In the genomic region with DNA sequence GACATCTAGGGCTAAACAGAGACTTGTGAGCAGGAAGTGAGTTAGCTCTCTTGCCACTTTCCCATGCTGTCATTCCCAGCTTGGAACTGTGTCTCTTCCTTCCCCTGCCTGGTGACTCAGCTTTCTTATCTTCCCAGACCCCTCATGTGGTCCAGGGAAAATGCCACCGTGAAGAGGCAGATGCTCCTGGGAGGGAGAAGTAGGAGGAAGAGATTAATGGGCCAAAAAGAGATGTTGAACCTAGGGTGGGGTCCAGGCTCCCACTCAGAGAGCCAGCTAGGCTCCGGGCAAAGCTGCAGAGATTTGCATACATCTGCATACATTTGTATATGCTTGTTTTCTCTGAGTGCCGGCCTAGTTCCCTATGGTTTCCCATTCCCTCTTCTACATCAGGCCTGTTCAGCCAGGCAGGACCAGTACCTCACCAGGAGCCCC, we compare ENCODE assay signal across 15 mouse cellular contexts. TPM values are rescaled to one million over a fixed set of nuclear protein-coding genes. Genes with fewer than 3 reads are reported as not detected.
DNase-seq lines count a peak whose midpoint lies in the region; ATAC-seq lines count a peak whose summit lies in the region.
"Had no signal": no experiment of that assay in that cellular context is flagged by ENCODE, and none has a peak within 500 bp of the region (broad histone marks: within the 10 kb centered on the region; RNA-seq: fewer than 3 reads in every experiment).

No protein-coding gene starts in this region.

- WGBS in hindbrain, embryonic 15.5 days, result 2% methylated on average over 3 of the region's 3 CpGs
- 17% methylated on average over 3 of the region's 3 CpGs for WGBS in kidney, embryonic 15.5 days

- H3K36me3 ChIP-seq in hindbrain, embryonic 15.5 days, result no peaks in the 10 kb centered on the region
- H3K36me3 ChIP-seq in kidney, embryonic 15.5 days, result no peaks in the 10 kb centered on the region
- H3K36me3 ChIP-seq: embryonic facial prominence, embryonic 13.5 days had no signal

- no peak overlapping the region for H3K4me3 ChIP-seq in hindbrain, embryonic 15.5 days
- no peak overlapping the region for H3K4me3 ChIP-seq in kidney, embryonic 15.5 days (replicated peaks)
- H3K4me3 ChIP-seq: embryonic facial prominence, embryonic 13.5 days had no signal

- no peak overlapping the region for H3K4me2 ChIP-seq in hindbrain, embryonic 15.5 days
- H3K4me2 ChIP-seq in kidney, embryonic 15.5 days, result no peak overlapping the region
- H3K4me2 ChIP-seq: embryonic facial prominence, embryonic 13.5 days; lung, embryonic 14.5 days had no signal

- no peak overlapping the region for H3K9ac ChIP-seq in hindbrain, embryonic 15.5 days
- H3K9ac ChIP-seq in kidney, embryonic 15.5 days, result no peak overlapping the region
- H3K9ac ChIP-seq: embryonic facial prominence, embryonic 13.5 days; lung, embryonic 14.5 days had no signal

- intact Hi-C loops in heart, postnatal 36 days (cut with DNase I), result no loop called here

- peak overlapping the region; percentile 22; the same call in 1 of the 2 replicates for H3K27ac ChIP-seq in hindbrain, embryonic 15.5 days (replicated peaks)
- H3K27ac ChIP-seq in kidney, embryonic 15.5 days, result no peak overlapping the region
- H3K27ac ChIP-seq: embryonic facial prominence, embryonic 13.5 days had no signal

- H3K27me3 ChIP-seq in hindbrain, embryonic 15.5 days, result no peaks in the 10 kb centered on the region
- H3K27me3 ChIP-seq in kidney, embryonic 15.5 days, result no peaks in the 10 kb centered on the region
- H3K27me3 ChIP-seq: embryonic facial prominence, embryonic 13.5 days had no signal

- ATAC-seq in frontal cortex, adult (ENCODE audit: low TSS enrichment), result peak; percentile 82
- no peak for ATAC-seq in hindbrain, embryonic 15.5 days (ENCODE audit: low FRiP score, low read depth)
- ATAC-seq in kidney, embryonic 15.5 days (replicated peaks; ENCODE audit: low FRiP score), result no peak

- H3K9me3 ChIP-seq in hindbrain, embryonic 15.5 days, result no peaks in the 10 kb centered on the region
- no peaks in the 10 kb centered on the region for H3K9me3 ChIP-seq in kidney, embryonic 15.5 days (replicated peaks)
- H3K9me3 ChIP-seq: embryonic facial prominence, embryonic 13.5 days had no signal

- DNase-seq in frontal cortex, postnatal 10 days (ENCODE audit: low spot score in 2 of 2), result no peak
- DNase-seq in right cerebral cortex, adult 18-20 months, result peak; percentile 50
- DNase-seq in right cerebral cortex, postnatal 14 days, result no peak
- DNase-seq in heart, postnatal 36 days, result no peak
- no peak for DNase-seq in retina, embryonic 14.5 days (ENCODE audit: low spot score)
- DNase-seq: B cell, adult 2 months; cerebellum, adult 9-11 months; kidney, adult 2 months; layer of hippocampus, adult 9-11 months; lung, embryonic 14.5 days; thymus, postnatal 4 days had no signal

- H3K4me1 ChIP-seq in hindbrain, embryonic 15.5 days (replicated peaks), result peaks cover 31% of the 10 kb centered on the region
- H3K4me1 ChIP-seq in kidney, embryonic 15.5 days, result peaks cover 17% of the 10 kb centered on the region; the same call in 1 of the 2 replicates

RNA-seq across cellular contexts. Expression of a gene that starts 30.5 kb away (rescaled TPM):
- 47.8 and 51.3 TPM in 2 replicates for polyA plus RNA-seq in hindbrain, embryonic 15.5 days (2015; fragmentation: Nextera tagmentation; extraction: Ambion mirVana)
- polyA plus RNA-seq in kidney, embryonic 15.5 days (2015; fragmentation: Nextera tagmentation; extraction: Ambion mirVana), result 16.4 and 16.6 TPM in 2 replicates
- total RNA-seq in heart, postnatal 36 days (2021), result 10 to 100 TPM; 18.6 to 20.8 TPM
